In the genomic region with DNA sequence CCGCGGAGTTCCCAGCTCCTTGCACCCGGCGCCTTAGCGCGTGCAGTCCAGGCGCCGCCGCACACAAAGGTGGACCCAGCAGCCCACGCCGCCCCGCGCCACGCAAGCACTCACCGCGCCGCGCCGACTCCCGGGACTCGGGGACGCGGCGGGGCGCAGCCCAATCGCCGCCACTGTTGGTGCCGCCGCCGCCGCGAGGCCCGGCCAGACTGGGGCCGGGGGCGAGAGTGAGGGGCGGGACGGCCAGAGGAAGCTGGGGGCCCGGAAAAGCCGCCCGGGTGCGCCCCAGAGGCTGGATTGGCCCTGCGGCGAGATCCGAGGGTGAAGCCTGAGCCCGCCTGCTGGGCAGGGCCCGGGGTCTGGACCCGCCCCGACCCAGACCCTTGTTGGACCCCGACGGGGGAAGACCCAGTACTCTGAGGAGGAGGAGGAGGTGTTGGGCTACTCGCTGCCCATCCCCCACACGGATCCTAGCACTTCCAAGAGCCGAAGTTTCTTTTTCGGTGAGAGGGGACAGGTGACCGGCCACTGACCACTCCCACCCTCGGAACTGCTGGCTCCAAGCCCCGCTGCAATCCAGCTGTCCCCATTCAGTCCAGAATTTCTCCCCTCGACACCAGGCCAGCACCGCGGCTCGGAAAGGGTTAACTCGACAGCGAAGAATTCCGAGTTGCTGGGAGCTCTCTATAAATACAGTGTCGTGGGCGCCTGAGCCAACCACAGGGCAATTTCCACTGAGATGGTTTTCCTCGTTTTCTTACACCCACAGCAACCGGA, we compare ENCODE assay signal across 7 mouse cellular contexts. TPM values are rescaled to one million over a fixed set of nuclear protein-coding genes. Genes with fewer than 3 reads are reported as not detected.
A peak's percentile ranks its signal among the peaks of the same experiment; 100 is the strongest.
DNase-seq lines count a peak whose midpoint lies in the region; ATAC-seq and TF ChIP-seq lines count a peak whose summit lies in the region.

A gene (minus strand): TSS at position 530 of the 777 bp plus-strand sequence.

- H3K36me3 ChIP-seq in lung, postnatal 0 days (ENCODE audit: insufficient read depth, low read length) = no peaks in the 10 kb centered on the region

- no peak for TF ChIP-seq CTCF in cerebellum, adult 2 months (IDR thresholded peaks at IDR 0.05; ENCODE audit: borderline replicate concordance, insufficient read depth, low read depth, low read length)
- no peak for TF ChIP-seq CTCF in lung, postnatal 0 days (IDR thresholded peaks at IDR 0.05)

- peak within 1 kb of the TSS; percentile 99 for H3K4me2 ChIP-seq in lung, postnatal 0 days (replicated peaks; ENCODE audit: low read depth, low read length)

- H3K9ac ChIP-seq in lung, postnatal 0 days (replicated peaks; ENCODE audit: low read depth) = peak within 1 kb of the TSS; percentile 90

- no peaks in the 10 kb centered on the region for H3K27me3 ChIP-seq in cerebellum, adult 2 months (ENCODE audit: control insufficient read depth, insufficient read depth, low read length)
- H3K27me3 ChIP-seq in lung, postnatal 0 days (replicated peaks; ENCODE audit: insufficient read depth, low read length) = no peaks in the 10 kb centered on the region

- TF ChIP-seq POLR2A in cerebellum, adult 2 months (IDR thresholded peaks at IDR 0.05; ENCODE audit: borderline replicate concordance, insufficient read depth, low read length) = no peak

- H3K4me3 ChIP-seq in cerebellum, adult 2 months (replicated peaks; ENCODE audit: insufficient read depth, low read depth, low read length) = peak within 1 kb of the TSS; percentile 56
- peak within 1 kb of the TSS; percentile 80 for H3K4me3 ChIP-seq in lung, postnatal 0 days (ENCODE audit: low read depth, low read length)

- H3K27ac ChIP-seq in cerebellum, adult 2 months (ENCODE audit: insufficient read depth, low read length) = peak within 1 kb of the TSS; percentile 95
- H3K27ac ChIP-seq in lung, postnatal 0 days (ENCODE audit: low read length) = peak within 1 kb of the TSS; percentile 91

- peak; percentile 51 for DNase-seq in ZHBTc4 (ENCODE audit: low read depth, low spot score)
- DNase-seq in cerebellum, adult 2 months = peak; percentile 71 to 78
- DNase-seq in heart, postnatal 4 days = peak; percentile 85
- peak; percentile 59 to 60 for DNase-seq in layer of hippocampus, postnatal 25 days (ENCODE audit: extremely low spot score in 1 of 2, low spot score in 1 of 2)
- DNase-seq in lung, postnatal 0 days (ENCODE audit: low spot score) = peak; percentile 77
- DNase-seq in right cerebral cortex, postnatal 14 days = peak; percentile 83

- no peak for TF ChIP-seq EP300 in lung, postnatal 0 days (IDR thresholded peaks at IDR 0.05)

- peak; percentile 75 for ATAC-seq in frontal cortex, adult (ENCODE audit: low TSS enrichment)
- ATAC-seq in lung, postnatal 0 days = peak; percentile 58

- under 1% methylated on average over 67 of the region's 68 CpGs for WGBS in cerebellum, adult 2 months
- under 1% methylated on average over 63 of the region's 68 CpGs for WGBS in lung, postnatal 0 days

- H3K9me3 ChIP-seq in lung, postnatal 0 days (ENCODE audit: low read length) = no peaks in the 10 kb centered on the region

- H3K4me1 ChIP-seq in cerebellum, adult 2 months (ENCODE audit: control insufficient read depth, insufficient read depth, low read length) = no peaks in the 10 kb centered on the region; the same call in 1 of the 2 replicates
- peaks cover 9% of the 10 kb centered on the region; the same call in 1 of the 2 replicates for H3K4me1 ChIP-seq in lung, postnatal 0 days (ENCODE audit: insufficient read depth, low read depth, low read length)

RNA-seq across cellular contexts. Expression of the gene that starts here (rescaled TPM):
- 6.4 and 6.9 TPM in 2 replicates for polyA plus RNA-seq in cerebellum, adult 2 months (2012; rRNA removed)
- 10 to 100 TPM; 35.9 to 39.8 TPM for total RNA-seq in heart, postnatal 4 days (2021)
- total RNA-seq in layer of hippocampus, postnatal 25 days (2021) = 1 to 10 TPM; 6.0 to 8.7 TPM
- 9.9 and 10.7 TPM in 2 replicates for polyA plus RNA-seq in lung, postnatal 0 days (2015; fragmentation: Nextera tagmentation; extraction: Ambion mirVana)

Comparison
In these comparisons a context has a peak if more than half of its experiments do, and no peak if none do; other contexts are left out.
1. Peak in every context shown above with its lines: DNase-seq, ATAC-seq, H3K4me3 ChIP-seq and H3K27ac ChIP-seq.